Mouse (Mus musculus) cerebellum, adult 8-10 months (tissue): ENCODE data around the gene BC004004.
A peak's percentile ranks its signal among the peaks of the same experiment; 100 is the strongest.
"Not testable (repeated sequence)": the region's sequence is repeated elsewhere in the genome, so short reads cannot be mapped to it uniquely, and the experiment has no call there.

Source experiments
- DNase-seq: peaks from one replicate; pipeline ENCODE4 v3.0.0; 2022

Gene BC004004

GRCm38 (mm10) chr17:29301421-29301820, 32.8 kb downstream of the BC004004 start:
- no peak for DNase-seq

- DNase-seq, result no peak
These were observed 33.6 kb downstream of the BC004004 start for GRCm38 (mm10) chr17:29302149-29302548.

- DNase-seq, result no peak
These were observed 34.5 kb downstream of the BC004004 start for GRCm38 (mm10) chr17:29303087-29303486.

GRCm38 (mm10) chr17:29303856-29304255, 35.3 kb downstream of the BC004004 start:
- no peak for DNase-seq

- DNase-seq, result no peak
These were observed 35.9 kb downstream of the BC004004 start for GRCm38 (mm10) chr17:29304376-29305057.

- peak; percentile 39 for DNase-seq
These were observed 36.6 kb downstream of the BC004004 start for GRCm38 (mm10) chr17:29305058-29305806.

- DNase-seq, result no peak
These were observed 37.3 kb downstream of the BC004004 start for GRCm38 (mm10) chr17:29305871-29306270.

GRCm38 (mm10) chr17:29310056-29310623, 41.6 kb downstream of the BC004004 start:
- DNase-seq, result no peak

- DNase-seq, result no peak
These were observed 43.0 kb downstream of the BC004004 start for GRCm38 (mm10) chr17:29311602-29312001.

- no peak for DNase-seq
These were observed 43.5 kb downstream of the BC004004 start for GRCm38 (mm10) chr17:29312082-29312481.

GRCm38 (mm10) chr17:29313300-29313699, 44.7 kb downstream of the BC004004 start:
- DNase-seq, result no peak

- no peak for DNase-seq
These were observed 47.3 kb downstream of the BC004004 start for GRCm38 (mm10) chr17:29315672-29316465.

GRCm38 (mm10) chr17:29316891-29317290, 48.3 kb downstream of the BC004004 start:
- DNase-seq, result no peak

GRCm38 (mm10) chr17:29317380-29317779, 48.8 kb downstream of the BC004004 start, which contains the start of gene Pi16:
TSS of gene Pi16 (plus strand) at chr17:29317680.
- DNase-seq, result not testable (repeated sequence)

- no peak for DNase-seq
These were observed 50.2 kb downstream of the BC004004 start for GRCm38 (mm10) chr17:29318731-29319250.

- DNase-seq, result no peak
These were observed 50.9 kb downstream of the BC004004 start for GRCm38 (mm10) chr17:29319476-29319875.

GRCm38 (mm10) chr17:29319881-29320639, 51.5 kb downstream of the BC004004 start:
- no peak for DNase-seq

- no peak for DNase-seq
These were observed 53.4 kb downstream of the BC004004 start for GRCm38 (mm10) chr17:29321765-29322602.

- no peak for DNase-seq
These were observed 54.0 kb downstream of the BC004004 start for GRCm38 (mm10) chr17:29322603-29322962.

- no peak for DNase-seq
These were observed 55.0 kb downstream of the BC004004 start for GRCm38 (mm10) chr17:29323625-29324024.

GRCm38 (mm10) chr17:29325831-29326230, 57.2 kb downstream of the BC004004 start:
- no peak for DNase-seq
